10 mouse cellular contexts compared by ENCODE assay signal in the genomic region with DNA sequence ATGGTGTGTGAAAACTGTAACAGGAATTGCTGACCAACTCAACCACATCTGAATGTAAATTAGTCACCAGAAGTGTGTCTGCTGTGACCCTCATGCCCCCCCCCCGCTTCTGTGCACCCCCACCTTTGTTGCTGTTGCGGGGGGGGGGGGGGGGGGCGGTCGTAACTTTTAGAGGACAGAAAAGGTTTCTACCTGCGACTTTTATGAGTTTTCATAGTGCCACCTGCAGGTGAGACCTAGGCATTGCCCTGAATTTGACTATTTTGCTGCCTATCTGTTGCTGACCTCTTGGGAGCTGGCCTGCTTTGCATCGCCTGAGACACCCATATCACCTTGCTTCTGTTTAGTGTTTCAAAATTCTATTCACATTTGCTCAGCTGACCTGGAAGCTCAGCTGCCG. TPM values are rescaled to one million over a fixed set of nuclear protein-coding genes. Genes with fewer than 3 reads are reported as not detected.
A peak's percentile ranks its signal among the peaks of the same experiment; 100 is the strongest.
DNase-seq lines count a peak whose midpoint lies in the region; ATAC-seq and TF ChIP-seq lines count a peak whose summit lies in the region.
"Had no signal": no experiment of that assay in that cellular context is flagged by ENCODE, and none has a peak within 500 bp of the region (broad histone marks: within the 10 kb centered on the region; RNA-seq: fewer than 3 reads in every experiment).

No protein-coding gene starts in this region.

- H3K27ac ChIP-seq in hindbrain, embryonic 10.5 days, result no peak overlapping the region
- H3K27ac ChIP-seq in hindbrain, embryonic 12.5 days, result no peak overlapping the region
- H3K27ac ChIP-seq in embryonic facial prominence, embryonic 11.5 days (replicated peaks; ENCODE audit: low read depth, low read length), result no peak overlapping the region
- no peak overlapping the region for H3K27ac ChIP-seq in liver, adult 2 months (replicated peaks; ENCODE audit: insufficient read depth, low read depth, low read length)
- H3K27ac ChIP-seq: embryonic facial prominence, embryonic 15.5 days; stomach, embryonic 15.5 days had no signal

- H3K4me1 ChIP-seq in hindbrain, embryonic 10.5 days (replicated peaks), result peaks cover 5% of the 10 kb centered on the region
- H3K4me1 ChIP-seq in hindbrain, embryonic 12.5 days, result peaks cover 5% of the 10 kb centered on the region
- no peaks in the 10 kb centered on the region for H3K4me1 ChIP-seq in embryonic facial prominence, embryonic 11.5 days (ENCODE audit: control insufficient read depth, insufficient read depth, low read length)
- no peaks in the 10 kb centered on the region; the same call in 1 of the 2 replicates for H3K4me1 ChIP-seq in liver, adult 2 months (ENCODE audit: control insufficient read depth, insufficient read depth, low read length)

- no peak overlapping the region for H3K4me3 ChIP-seq in hindbrain, embryonic 10.5 days
- H3K4me3 ChIP-seq in hindbrain, embryonic 12.5 days, result no peak overlapping the region
- H3K4me3 ChIP-seq in embryonic facial prominence, embryonic 11.5 days (ENCODE audit: low read depth, low read length), result no peak overlapping the region
- no peak overlapping the region for H3K4me3 ChIP-seq in liver, adult 2 months (ENCODE audit: insufficient read depth, low read depth, low read length)
- H3K4me3 ChIP-seq: embryonic facial prominence, embryonic 15.5 days; stomach, embryonic 15.5 days had no signal

- 10% methylated on average over 7 of the region's 7 CpGs for WGBS in hindbrain, embryonic 10.5 days
- 6% methylated on average over 6 of the region's 7 CpGs for WGBS in hindbrain, embryonic 12.5 days
- WGBS in embryonic facial prominence, embryonic 11.5 days, result 14% methylated on average over 6 of the region's 7 CpGs
- WGBS in liver, adult 2 months, result 8% methylated on average over 6 of the region's 7 CpGs

- no peaks in the 10 kb centered on the region for H3K9me3 ChIP-seq in hindbrain, embryonic 10.5 days
- H3K9me3 ChIP-seq in hindbrain, embryonic 12.5 days (replicated peaks), result no peaks in the 10 kb centered on the region
- no peaks in the 10 kb centered on the region for H3K9me3 ChIP-seq in embryonic facial prominence, embryonic 11.5 days (replicated peaks; ENCODE audit: control insufficient read depth, low read length)
- H3K9me3 ChIP-seq: embryonic facial prominence, embryonic 15.5 days; stomach, embryonic 15.5 days had no signal

- H3K36me3 ChIP-seq in hindbrain, embryonic 10.5 days, result no peaks in the 10 kb centered on the region
- no peaks in the 10 kb centered on the region for H3K36me3 ChIP-seq in hindbrain, embryonic 12.5 days
- H3K36me3 ChIP-seq in embryonic facial prominence, embryonic 11.5 days (replicated peaks; ENCODE audit: control insufficient read depth, insufficient read depth, low read depth, low read length), result no peaks in the 10 kb centered on the region
- no peaks in the 10 kb centered on the region for H3K36me3 ChIP-seq in liver, adult 2 months (ENCODE audit: control insufficient read depth, insufficient read depth, low read length)
- H3K36me3 ChIP-seq: embryonic facial prominence, embryonic 15.5 days; stomach, embryonic 15.5 days had no signal

- no peaks in the 10 kb centered on the region for H3K79me2 ChIP-seq in liver, adult 2 months (ENCODE audit: control insufficient read depth, insufficient read depth, low read length)

- ATAC-seq in hindbrain, embryonic 12.5 days (ENCODE audit: low FRiP score), result no peak
- ATAC-seq in embryonic facial prominence, embryonic 11.5 days (replicated peaks; ENCODE audit: insufficient number of reproducible peaks, low FRiP score, low TSS enrichment, low read depth), result no peak

- no peak overlapping the region for H3K4me2 ChIP-seq in hindbrain, embryonic 12.5 days (replicated peaks)
- no peak overlapping the region for H3K4me2 ChIP-seq in embryonic facial prominence, embryonic 11.5 days (ENCODE audit: low read depth, low read length)
- H3K4me2 ChIP-seq: embryonic facial prominence, embryonic 15.5 days; stomach, embryonic 15.5 days had no signal

- peak; percentile 55 for TF ChIP-seq CTCF in liver, adult 2 months (IDR thresholded peaks at IDR 0.05; ENCODE audit: low read depth, low read length)

- H3K9ac ChIP-seq in hindbrain, embryonic 12.5 days, result no peak overlapping the region
- no peak overlapping the region for H3K9ac ChIP-seq in embryonic facial prominence, embryonic 11.5 days (replicated peaks; ENCODE audit: low read length)
- H3K9ac ChIP-seq in liver, adult 2 months (ENCODE audit: low read depth, low read length), result no peak overlapping the region
- H3K9ac ChIP-seq: embryonic facial prominence, embryonic 15.5 days; stomach, embryonic 15.5 days had no signal

- DNase-seq in hindbrain, embryonic 10.5 days (ENCODE audit: low spot score), result peak; percentile 61
- peak; percentile 76 for DNase-seq in CD4-positive helper T cell, adult 2 months (ENCODE audit: low read depth, low spot score)
- peak; percentile 62 for DNase-seq in adrenal gland, adult 2 months
- peak; percentile 67 for DNase-seq in embryonic facial prominence, embryonic 11.5 days (ENCODE audit: low spot score)
- peak; percentile 60 for DNase-seq in liver, adult 2 months (ENCODE audit: extremely low read depth, low read depth, low spot score)
- DNase-seq in spleen, adult 12 weeks (ENCODE audit: low spot score), result peak; percentile 48
- DNase-seq in ovary, adult 18-20 months (ENCODE audit: low spot score), result no peak

- H3K27me3 ChIP-seq in hindbrain, embryonic 10.5 days (ENCODE audit: insufficient read depth, poor library complexity, severe bottlenecking), result no peaks in the 10 kb centered on the region
- no peaks in the 10 kb centered on the region for H3K27me3 ChIP-seq in hindbrain, embryonic 12.5 days
- H3K27me3 ChIP-seq in embryonic facial prominence, embryonic 11.5 days (ENCODE audit: control insufficient read depth, insufficient read depth, low read length), result no peaks in the 10 kb centered on the region
- H3K27me3 ChIP-seq in liver, adult 2 months (ENCODE audit: control insufficient read depth, insufficient read depth, low read length), result no peaks in the 10 kb centered on the region
- H3K27me3 ChIP-seq: embryonic facial prominence, embryonic 15.5 days; stomach, embryonic 15.5 days had no signal

- TF ChIP-seq POLR2A in liver, adult 2 months (IDR thresholded peaks at IDR 0.05; ENCODE audit: extremely low read depth, insufficient read depth, low read length), result no peak

RNA-seq across cellular contexts. Expression of gene Grb2, which starts 6.1 kb away (rescaled TPM):
- 92.7 and 119 TPM in 2 replicates for polyA plus RNA-seq in hindbrain, embryonic 10.5 days (2016; fragmentation: Nextera tagmentation; extraction: Ambion mirVana)
- 151 and 164 TPM in 2 replicates for polyA plus RNA-seq in hindbrain, embryonic 12.5 days (2016; fragmentation: Nextera tagmentation; extraction: Ambion mirVana)
- total RNA-seq in adrenal gland, adult 2 months (2021), result 100 to 1,000 TPM; 136 to 162 TPM
- polyA plus RNA-seq in adrenal gland, adult 2 months (2012; rRNA removed), result 41.2 and 50.8 TPM in 2 replicates
- polyA plus RNA-seq in embryonic facial prominence, embryonic 11.5 days (2014; fragmentation: Nextera tagmentation; extraction: Ambion mirVana), result 59.0 and 61.8 TPM in 2 replicates
- total RNA-seq in liver, adult 2 months (2014; rRNA removed), result 14.7 and 17.3 TPM in 2 replicates
- polyA plus RNA-seq in liver, adult 2 months (2012; rRNA removed), result 27.7 and 28.4 TPM in 2 replicates

RNA-seq across cellular contexts. Expression of gene Tmem94, which starts 50.7 kb away (rescaled TPM):
- 42.0 and 47.4 TPM in 2 replicates for polyA plus RNA-seq in hindbrain, embryonic 10.5 days (2016; fragmentation: Nextera tagmentation; extraction: Ambion mirVana)
- polyA plus RNA-seq in hindbrain, embryonic 12.5 days (2016; fragmentation: Nextera tagmentation; extraction: Ambion mirVana), result 41.6 and 42.1 TPM in 2 replicates
- 10 to 100 TPM; 70.6 to 85.9 TPM for total RNA-seq in adrenal gland, adult 2 months (2021)
- 158 and 165 TPM in 2 replicates for polyA plus RNA-seq in adrenal gland, adult 2 months (2012; rRNA removed)
- polyA plus RNA-seq in embryonic facial prominence, embryonic 11.5 days (2014; fragmentation: Nextera tagmentation; extraction: Ambion mirVana), result 10.3 and 14.6 TPM in 2 replicates
- 11.0 and 15.0 TPM in 2 replicates for total RNA-seq in liver, adult 2 months (2014; rRNA removed)
- 41.1 and 41.9 TPM in 2 replicates for polyA plus RNA-seq in liver, adult 2 months (2012; rRNA removed)
